Mouse (Mus musculus): ENCODE results near the gene Dgka. TPM values are rescaled to one million over a fixed set of nuclear protein-coding genes. Genes with fewer than 3 reads are reported as not detected.
"Not testable (repeated sequence)": the region's sequence is repeated elsewhere in the genome, so short reads cannot be mapped to it uniquely, and the experiment has no call there.

Gene Dgka
- polyA plus RNA-seq, 1 experiment = 15.6 TPM

GRCm38 (mm10) chr10:128737435-128737834 lies 7.2 kb downstream of the Dgka start:
- DNase-seq (ENCODE audit: extremely low spot score in 1 of 2, low spot score in 1 of 2) = peak in 1 of 2 experiments; percentile 15

- no peak for DNase-seq (ENCODE audit: extremely low spot score in 1 of 2, low spot score in 1 of 2)
Measured at GRCm38 (mm10) chr10:128731992-128732391, 12.7 kb downstream of the Dgka start.

DNA sequence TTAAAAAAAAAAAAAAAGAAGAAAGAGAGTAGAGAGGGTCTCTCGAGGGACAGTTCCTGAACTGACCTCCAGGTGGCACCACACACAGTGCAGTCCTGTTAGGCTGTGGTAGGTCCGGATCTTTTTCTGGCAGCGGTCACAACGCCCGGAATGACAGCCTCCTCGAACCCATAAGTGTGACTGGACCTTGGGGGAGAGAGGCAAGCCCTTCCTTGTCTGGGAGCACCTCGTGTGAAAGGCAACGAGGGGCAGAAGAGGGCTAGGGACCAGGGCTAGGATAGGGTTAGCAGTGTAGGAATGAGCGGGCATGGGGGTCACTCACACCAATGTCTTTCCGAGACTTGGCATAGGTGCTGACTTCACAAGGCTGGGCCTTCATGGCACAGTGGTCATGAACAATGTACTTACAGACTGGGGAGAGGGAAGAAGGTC lies 13.6 kb downstream of the Dgka start:
- peak in 1 of 2 experiments; percentile 81 for DNase-seq (ENCODE audit: extremely low spot score in 1 of 2, low spot score in 1 of 2)

- no peak for DNase-seq (ENCODE audit: extremely low spot score in 1 of 2, low spot score in 1 of 2)
Measured at GRCm38 (mm10) chr10:128728059-128728458, 16.6 kb downstream of the Dgka start.

DNA sequence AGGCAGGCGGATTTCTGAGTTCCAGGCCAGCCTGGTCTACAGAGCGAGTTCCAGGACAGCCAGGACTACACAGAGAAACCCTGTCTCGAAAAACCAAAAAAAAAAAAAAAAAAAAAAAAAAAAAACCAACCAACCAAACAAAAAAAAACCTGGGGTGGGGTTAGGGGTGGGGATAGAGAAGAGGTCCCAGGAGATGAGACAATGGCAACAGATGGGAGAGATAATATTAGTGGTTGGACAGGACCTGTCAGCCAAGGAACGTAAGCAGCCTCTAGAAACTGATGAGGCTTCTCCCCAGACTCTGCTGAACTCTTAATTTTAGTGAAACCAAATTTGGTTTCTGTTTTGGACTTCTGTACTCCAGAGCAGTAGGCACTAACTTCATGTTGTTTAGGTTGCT lies 19.2 kb downstream of the Dgka start:
- not testable (repeated sequence) for DNase-seq (ENCODE audit: extremely low spot score in 1 of 2, low spot score in 1 of 2)

- DNase-seq (ENCODE audit: extremely low spot score in 1 of 2, low spot score in 1 of 2) = no peak
Measured at GRCm38 (mm10) chr10:128715559-128716537, 28.8 kb downstream of the Dgka start.

DNA sequence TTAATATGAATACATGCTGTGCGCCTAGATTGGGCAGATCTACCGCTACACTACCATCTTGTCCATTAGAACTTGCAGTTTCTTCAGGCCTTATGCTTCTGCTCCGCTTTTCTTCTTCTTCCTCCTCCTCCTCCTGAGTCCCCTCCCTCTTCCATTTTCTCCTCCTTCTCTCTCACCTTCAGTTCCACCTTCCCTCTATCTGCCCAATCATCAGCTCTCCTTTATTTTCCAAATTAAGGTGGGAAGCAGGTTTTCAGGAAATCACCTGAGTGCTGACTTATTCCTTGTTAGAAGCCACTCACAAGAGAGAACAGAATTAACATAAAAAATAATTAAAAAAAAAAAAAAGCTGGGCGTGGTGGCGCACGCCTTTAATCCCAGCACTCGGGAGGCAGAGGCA lies 33.3 kb downstream of the Dgka start:
- not testable (repeated sequence) for DNase-seq (ENCODE audit: extremely low spot score in 1 of 2, low spot score in 1 of 2)

DNA sequence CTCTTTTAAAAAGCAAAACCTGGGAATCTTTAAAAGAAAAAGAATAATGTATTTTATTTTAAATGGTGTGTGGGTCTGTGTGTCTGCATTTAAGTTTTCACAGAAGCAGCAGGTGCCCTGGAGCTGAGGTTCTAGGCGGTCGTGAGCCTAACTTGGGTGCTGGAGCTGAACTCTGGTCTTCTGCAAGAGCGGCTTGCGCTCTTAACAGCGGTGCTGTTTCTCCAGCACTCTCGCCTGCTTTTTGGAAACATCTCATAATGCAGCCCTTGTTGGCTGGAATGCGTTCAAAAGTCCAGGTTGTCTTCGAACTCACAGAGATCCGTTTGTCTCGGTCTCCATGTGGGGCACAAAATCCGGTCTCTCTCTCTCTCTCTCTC lies 39.4 kb downstream of the Dgka start:
- no peak for DNase-seq (ENCODE audit: extremely low spot score in 1 of 2, low spot score in 1 of 2)

DNA sequence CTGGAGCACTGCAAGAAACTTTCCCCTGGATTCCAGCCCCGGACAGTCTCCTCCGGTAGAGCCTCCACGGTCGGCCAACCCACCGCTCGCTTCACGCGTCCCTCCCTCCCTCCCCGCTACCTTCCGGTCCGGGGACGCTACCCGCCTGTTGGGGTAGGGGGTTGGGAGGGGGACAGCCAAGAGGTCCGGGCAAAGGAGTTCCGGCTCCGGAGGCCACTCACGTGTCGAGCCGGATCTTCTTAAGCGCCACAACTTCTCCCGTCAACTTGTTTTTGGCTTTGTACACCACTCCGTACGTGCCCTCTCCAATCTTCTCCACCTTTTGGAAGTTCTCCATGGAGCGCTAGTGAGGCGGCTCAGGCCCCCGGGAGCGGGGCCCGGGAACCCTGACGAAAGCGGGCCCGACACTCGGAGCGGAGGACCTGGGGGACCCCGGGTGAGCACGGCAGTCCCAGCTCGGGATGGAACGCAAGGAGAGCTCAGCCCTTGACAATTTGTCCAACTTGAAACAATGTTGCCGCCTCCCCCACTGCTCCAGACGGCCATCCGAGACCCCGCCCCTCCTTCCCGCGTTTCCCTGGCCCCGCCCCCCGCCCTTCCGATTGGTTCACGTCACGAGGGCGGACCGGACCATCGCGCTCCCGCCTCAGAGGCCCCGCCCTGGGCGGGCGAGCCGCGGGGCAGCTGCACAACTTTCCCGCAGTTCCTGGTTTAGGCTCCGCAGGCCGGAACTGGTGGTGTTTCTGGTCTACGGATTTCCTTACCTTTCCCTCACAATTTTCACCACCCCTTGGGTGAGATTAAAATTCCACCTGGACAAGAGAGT lies 40.0 kb downstream of the Dgka start, which contains the start of gene Cdk2:
TSS of gene Cdk2 (minus strand) at position 541 of the 826 bp plus-strand sequence.
- DNase-seq (ENCODE audit: extremely low spot score in 1 of 2, low spot score in 1 of 2) = peak; percentile 55 to 83

DNA sequence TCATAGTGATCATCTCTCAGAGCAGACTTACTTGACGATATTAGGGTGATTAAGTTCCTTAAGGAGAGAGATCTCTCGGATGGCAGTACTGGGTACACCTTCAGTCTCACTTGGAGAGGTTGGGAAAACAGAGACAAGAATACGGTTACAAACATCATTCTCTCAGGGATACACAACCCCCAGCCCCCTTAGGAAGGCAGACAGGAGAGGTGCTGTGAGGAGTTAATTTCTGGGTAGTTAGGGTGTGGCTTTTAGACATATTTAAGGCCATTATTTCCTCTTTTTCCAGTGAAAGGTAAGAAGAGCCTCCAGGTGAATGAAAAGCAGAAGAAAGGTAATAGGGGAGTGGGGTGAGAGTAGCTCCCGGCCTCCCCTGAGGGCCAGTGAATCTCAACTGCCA lies 40.8 kb downstream of the Dgka start, which contains the start of gene Pmel:
TSS of gene Pmel (plus strand) at position 301 of the 400 bp plus-strand sequence.
- no peak for DNase-seq (ENCODE audit: extremely low spot score in 1 of 2, low spot score in 1 of 2)

DNA sequence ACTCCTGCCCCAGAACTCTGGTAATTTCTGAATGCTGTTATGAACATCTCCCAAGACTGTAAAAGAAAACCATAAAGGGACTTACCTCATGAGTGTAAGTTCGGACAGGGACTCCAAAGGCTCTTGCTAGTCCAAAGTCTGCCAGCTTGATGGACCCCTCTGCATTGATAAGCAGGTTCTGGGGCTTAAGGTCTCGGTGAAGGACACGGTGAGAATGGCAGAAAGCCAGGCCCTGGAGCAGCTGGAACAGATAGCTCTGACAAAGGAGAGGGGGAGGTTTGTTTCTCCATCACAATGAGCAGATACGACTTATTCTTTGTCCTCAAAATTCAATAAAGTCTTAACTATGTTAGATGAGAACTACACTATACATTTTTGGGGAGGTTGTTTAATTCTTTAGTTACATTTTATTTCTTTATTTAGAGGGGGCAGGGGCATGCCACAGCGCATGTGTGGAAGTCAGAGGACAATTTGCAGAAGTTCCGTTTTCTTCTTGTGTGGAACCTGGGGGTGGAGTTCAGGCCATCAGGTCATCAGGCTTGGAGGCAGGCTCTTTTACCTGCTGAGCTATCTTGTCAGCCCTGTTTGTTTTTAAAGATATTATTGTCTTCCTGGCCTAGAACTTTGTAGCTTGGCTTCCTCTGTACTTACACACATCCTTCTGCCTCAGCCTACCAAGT lies 42.2 kb downstream of the Dgka start:
- DNase-seq (ENCODE audit: extremely low spot score in 1 of 2, low spot score in 1 of 2) = no peak

DNA sequence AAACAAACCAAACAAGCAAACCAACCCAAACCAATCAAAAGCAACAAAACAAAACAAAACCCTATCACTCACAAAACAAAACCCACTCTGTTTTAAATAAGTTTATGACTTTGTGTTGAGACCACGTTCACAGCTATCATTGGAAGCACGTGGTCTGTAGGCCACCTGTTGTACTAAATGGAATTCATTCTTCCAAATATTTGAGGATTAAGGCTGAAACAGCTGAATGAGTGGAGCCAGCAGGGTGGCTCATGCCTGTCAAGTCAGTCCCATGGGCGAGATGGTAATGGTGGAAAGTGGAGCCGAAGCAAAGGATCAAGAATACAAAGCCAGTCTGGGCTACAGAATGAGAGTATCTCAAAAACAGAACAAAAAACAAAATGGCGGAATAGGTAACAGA lies 43.9 kb downstream of the Dgka start:
- DNase-seq (ENCODE audit: extremely low spot score in 1 of 2, low spot score in 1 of 2) = no peak

DNA sequence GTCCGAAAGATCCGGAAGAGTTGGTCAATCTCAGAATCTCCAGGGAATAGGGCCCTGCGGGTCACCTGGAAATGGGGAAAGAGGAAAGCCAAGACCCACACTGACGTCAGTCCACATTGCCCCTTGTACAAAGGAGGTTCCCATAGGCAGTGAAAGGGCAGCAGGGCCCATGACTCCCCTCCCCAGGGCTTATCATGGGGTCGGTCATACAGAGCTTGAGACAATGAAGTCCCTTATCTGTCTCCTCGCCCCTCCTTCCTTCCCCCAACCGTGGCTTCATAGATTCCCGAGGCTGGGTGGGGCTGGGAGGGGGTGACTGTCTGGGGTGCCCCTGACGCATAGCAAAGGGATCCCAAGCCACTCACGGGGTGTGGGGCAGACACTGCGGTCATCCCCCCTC lies 45.0 kb downstream of the Dgka start:
- DNase-seq (ENCODE audit: extremely low spot score in 1 of 2, low spot score in 1 of 2) = no peak

- DNase-seq (ENCODE audit: extremely low spot score in 1 of 2, low spot score in 1 of 2) = no peak
Measured at GRCm38 (mm10) chr10:128699006-128699405, 45.6 kb downstream of the Dgka start.

- no peak for DNase-seq (ENCODE audit: extremely low spot score in 1 of 2, low spot score in 1 of 2)
Measured at GRCm38 (mm10) chr10:128697072-128697725, 47.5 kb downstream of the Dgka start.

DNA sequence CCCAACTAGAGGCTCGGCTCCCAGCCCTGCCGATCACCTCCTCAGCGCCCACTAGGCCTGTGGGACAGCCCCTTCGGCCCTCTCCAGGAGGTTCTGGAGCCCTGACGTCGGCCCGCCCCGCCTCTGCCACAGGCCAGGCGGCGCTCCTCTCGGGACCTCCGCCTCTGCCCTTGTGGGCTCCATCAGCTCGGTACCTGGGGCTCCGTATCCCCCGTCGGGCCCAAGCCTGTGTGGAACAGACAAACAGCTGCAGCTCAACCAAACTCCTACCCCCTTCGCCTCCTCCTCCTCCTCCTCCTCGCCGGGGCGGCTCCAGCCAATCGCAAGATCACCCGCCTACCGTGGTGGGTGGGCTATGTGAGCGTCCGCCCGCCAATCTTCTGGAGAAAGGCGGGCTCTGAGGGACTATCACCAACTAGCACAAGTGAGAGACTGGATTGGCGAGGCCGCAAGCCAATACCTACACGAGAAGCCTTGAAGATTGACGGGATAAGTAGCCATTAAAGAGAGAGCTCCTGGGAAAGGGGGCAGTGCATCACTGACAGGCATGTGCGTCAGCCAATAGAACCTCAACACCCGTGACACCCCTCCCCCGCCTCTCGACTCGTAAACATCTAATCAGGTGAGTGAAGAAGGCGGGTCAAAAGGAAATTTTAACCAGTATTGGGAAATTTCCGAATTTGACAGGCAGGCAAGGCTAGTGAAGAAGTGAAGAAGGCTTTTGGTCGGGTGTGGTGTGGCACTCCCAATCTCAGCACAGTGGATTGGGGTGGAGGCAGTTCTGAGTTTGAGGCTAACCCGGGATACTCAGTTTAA lies 48.5 kb downstream of the Dgka start, which contains the start of gene Rab5b:
TSS of gene Rab5b (minus strand) at position 273 of the 816 bp plus-strand sequence.
- peak; percentile 100 for DNase-seq (ENCODE audit: extremely low spot score in 1 of 2, low spot score in 1 of 2)

DNA sequence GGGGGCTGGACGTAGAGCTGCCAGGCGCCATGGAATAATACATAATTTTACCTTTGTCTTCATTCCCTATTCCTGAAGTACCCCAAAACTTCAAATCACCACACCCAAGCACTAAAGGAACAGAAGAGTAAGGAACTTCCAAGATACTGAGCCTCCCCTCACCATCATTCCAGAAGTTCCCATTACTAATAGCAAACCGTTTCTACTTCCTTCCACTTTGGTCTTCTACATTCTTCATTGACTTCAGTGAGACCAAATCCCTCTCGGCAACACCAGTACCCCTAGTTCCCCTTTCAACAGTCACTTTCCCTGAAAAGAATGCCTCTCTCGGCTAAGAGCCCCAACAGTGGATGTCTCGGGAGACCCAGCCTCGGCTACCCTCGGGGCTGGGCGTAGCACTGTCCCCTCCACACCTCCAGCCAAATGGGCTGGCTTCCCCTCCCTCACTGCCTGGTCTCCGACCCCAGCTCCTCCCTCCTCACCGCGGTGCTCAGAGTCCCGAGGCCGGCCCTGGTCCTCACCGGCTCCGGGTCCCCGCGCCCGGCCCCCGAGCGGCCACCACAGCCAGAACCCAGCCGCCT lies 49.2 kb downstream of the Dgka start:
- no peak for DNase-seq (ENCODE audit: extremely low spot score in 1 of 2, low spot score in 1 of 2)

- peak in 1 of 2 experiments; percentile 65 for DNase-seq (ENCODE audit: extremely low spot score in 1 of 2, low spot score in 1 of 2)
Measured at GRCm38 (mm10) chr10:128674469-128675008, 70.1 kb downstream of the Dgka start.
